Mouse (Mus musculus): ENCODE results near the gene Ppil6.
A peak's percentile ranks its signal among the peaks of the same experiment; 100 is the strongest.

Gene Ppil6

DNA sequence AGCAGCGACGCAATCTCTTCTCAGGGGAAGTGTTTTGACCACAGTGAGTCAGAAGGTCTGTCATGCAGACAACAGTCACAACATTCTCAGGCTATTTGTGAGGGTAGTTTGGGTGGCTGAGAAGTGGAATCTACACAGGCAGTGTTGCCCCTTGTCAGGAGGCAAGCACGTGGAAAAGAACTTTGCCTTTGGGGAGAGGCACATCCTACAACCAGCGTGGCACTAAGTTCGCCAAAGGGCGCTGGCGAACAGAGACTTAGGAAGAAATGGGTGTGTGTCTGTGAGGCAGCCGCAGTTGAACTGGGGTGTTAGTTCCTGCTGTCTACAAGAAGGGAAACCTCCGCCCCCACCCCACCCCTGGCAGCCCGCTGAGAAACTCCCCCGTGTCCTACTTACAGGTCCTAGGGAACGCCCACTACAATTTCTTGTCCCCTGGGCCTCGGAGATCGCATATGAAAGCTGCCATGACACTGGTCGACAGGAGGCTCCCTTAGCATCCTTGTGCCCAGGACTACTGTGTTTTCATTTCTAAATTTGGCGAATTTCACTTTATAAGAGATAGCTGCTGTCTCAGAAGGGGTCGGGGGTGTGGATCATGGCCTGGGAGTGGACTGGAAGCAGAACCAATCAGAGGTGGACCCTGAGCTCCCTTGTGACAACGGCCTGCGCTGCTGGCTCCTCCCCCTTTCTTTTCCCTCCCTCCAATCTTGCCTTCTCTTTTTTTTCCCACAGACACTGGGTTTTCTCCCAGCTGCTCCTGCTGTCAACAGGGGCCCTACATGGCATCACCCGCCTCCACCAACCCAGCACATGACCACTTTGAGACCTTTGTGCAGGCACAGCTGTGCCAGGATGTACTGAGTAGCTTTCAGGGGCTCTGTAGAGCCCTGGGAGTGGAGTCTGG, 12.7 kb upstream of the Ppil6 start:
- peak; percentile 85 for DNase-seq (ENCODE audit: low read depth, low spot score)

DNA sequence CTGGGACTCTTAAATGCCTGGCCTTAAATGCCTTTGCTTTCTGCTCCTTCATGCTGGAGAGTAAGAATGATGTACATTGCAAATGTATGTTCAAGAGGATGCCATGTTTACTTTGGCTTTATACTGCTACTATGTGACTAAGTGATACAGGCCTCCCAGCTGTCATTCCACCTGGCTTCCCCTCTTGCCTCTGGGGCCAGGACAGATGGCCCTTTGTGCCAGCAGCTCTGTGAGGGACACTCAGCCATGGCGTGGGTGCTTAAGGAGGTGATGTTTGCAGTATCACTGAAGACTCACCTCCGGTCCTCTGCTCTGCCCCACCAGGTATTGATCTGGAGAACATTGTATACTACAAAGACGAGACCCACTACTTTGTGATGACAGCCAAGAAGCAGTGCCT, 10.3 kb upstream of the Ppil6 start:
- no peak for DNase-seq (ENCODE audit: low read depth, low spot score)

DNA sequence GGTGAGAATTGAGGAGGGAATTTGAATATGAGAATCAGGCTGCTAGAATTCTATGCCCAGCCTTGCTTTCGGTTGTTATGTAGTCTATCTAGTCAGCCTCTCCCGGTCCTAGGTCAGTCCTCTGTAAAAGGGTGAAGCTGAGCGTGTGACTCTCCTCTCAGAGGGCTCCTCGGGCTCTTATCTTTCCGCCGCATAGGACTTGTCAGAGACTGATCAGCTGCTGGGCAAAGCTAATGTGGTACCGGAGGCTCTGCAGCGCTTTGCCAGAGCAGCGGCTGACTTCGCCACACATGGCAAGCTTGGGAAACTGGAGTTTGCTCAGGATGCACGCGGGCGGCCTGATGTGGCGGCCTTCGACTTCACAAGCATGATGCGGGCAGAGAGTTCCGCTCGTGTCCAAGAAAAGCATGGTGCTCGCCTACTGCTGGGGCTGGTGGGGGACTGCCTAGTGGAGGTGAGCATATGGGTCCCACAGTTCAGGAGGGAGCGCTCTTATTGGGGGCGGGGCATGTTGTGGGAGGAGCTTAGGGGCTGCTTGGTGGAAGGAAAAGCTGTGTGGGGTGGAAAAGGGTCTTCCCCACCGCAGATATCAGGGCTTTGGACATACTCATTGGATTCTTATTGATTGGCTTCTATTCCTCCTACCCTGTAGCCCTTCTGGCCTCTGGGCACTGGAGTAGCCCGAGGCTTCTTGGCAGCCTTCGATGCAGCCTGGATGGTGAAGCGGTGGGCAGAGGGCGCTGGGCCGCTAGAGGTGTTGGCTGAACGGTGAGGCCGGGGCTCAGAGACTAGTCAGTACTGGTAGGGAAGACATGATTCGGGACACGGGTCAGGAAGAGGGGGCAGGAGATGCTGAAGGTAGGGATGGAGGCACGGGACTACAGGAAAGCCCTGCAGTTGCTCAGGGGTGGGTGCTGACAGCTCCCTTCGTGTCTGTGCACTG, 9.0 kb upstream of the Ppil6 start:
- peak; percentile 70 for DNase-seq (ENCODE audit: low read depth, low spot score)

DNA sequence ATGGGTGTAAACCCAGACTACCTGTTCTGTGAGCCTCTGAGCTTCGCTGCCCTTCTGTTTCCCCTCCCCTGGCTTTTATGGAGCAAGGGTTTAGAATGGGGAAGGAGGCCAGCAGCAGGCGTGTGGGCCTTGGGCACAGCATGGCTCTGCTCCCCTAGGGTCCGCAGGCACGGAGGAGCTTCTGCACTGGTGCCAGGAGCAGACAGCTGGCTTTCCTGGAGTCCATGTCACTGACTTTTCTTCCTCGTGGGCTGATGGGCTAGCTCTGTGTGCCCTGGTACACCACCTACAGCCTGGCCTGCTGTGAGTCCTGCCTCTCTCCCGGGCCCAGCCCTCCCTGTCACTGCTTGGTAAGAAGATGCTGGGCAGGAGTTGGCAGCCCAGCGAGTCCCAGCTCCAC, 7.8 kb upstream of the Ppil6 start:
- no peak for DNase-seq (ENCODE audit: low read depth, low spot score)

DNA sequence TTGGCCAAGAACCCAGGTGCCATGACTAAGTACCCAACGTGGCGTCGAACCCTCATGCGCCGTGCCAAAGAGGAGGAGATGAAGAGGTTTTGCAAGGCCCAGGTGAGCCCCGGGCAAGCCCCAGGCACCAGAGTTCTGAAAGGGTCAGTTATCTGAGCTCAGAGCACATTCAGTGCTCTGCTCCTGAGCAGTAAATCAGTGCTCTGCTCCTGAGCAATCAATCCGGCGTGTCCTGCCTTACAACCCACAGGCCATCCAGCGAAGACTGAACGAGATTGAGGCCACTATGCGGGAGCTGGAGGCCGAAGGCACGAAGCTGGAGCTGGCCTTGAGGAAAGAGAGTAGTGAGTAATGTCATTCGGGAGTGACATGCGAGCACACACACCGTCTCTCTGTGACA, 4.5 kb upstream of the Ppil6 start:
- no peak for DNase-seq (ENCODE audit: low read depth, low spot score)

DNA sequence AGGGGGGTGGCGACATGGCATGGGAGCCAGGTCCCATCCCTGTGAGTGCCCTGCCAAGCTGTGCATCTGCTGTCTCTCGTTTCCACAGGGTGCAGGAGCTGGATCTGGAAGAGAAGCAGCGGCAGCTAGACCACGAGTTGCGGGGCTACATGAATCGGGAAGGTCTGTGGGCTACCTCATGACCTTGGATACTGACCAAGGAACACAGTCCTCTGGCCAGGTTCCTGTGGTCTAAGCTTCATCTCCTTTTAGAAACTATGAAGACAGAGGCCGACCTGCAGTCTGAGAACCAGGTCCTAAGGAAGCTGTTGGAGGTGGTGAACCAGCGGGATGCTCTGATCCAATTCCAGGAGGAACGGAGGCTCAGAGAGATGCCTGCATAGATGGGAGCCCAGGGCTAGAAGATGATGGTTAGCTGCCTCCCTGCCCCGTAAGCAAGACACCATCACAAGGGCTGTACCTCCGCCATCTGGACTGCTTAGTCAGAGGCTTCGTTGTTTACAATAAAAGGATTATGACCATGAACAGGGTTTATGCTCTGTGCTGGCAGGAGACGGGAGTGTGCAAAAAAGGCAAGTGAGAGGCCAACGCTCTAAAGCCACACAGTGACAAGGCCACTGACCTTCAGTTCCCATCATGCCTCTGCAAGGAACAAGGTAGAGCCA, 3.6 kb upstream of the Ppil6 start:
- DNase-seq (ENCODE audit: low read depth, low spot score) = no peak

DNA sequence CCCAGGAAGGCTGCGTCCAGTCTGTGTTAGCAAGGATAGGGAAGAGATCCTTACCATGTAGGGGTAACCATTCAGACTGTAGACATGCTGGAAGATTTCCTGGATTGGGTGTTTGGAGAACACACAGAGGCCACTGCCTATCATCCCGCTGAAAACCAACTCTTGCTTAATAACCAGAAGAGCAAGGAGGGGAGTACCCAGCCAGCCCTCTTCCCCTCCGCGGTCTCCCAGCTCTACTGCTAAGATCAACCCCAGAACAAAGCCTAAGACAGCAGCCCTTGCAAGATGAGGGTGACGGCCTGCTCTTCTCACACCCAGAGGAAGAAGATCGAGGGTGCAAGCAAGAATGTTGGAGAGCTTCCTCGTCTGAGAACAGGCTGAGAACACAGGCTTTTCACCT, 1.4 kb upstream of the Ppil6 start:
- no peak for DNase-seq (ENCODE audit: low read depth, low spot score)

DNA sequence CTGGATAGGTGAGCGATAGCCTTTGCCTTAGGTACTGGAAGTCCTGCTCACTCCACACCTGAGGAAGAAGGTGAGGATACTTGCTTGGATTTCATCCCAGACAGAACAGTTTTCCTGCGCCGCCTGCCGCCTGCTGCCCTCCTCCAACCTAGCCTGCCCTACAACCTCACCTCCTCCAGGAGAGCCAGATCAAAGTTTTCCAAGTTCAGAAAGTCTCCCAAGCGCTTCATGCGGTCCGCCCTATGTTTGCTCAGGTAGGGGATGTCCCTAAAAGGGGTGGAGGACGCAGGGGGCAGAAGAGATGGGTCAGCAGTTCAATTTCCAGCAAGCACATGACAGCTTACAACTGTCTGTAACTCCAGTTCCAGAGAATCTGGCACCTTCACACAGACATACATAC, 945 bp upstream of the Ppil6 start:
- no peak for DNase-seq (ENCODE audit: low read depth, low spot score)

DNA sequence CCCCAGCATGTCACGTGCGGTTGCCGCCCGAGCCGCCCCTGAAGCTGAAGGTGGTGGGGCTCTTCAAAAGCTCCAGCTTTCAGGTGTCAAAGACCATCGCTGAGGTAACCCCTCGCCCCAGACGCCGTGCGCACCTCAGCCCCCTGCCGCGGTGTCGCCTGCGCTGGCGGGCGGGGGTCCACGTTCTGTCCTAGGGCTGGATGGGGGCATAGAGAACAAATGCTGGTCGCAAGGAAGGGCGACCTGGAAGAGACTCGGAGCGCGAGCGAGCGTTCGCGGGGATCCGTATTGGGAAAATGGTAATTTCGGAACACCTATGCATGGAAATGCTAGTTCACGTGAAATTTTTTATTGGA, 257 bp downstream of the Ppil6 start:
- no peak for DNase-seq (ENCODE audit: low read depth, low spot score)

DNA sequence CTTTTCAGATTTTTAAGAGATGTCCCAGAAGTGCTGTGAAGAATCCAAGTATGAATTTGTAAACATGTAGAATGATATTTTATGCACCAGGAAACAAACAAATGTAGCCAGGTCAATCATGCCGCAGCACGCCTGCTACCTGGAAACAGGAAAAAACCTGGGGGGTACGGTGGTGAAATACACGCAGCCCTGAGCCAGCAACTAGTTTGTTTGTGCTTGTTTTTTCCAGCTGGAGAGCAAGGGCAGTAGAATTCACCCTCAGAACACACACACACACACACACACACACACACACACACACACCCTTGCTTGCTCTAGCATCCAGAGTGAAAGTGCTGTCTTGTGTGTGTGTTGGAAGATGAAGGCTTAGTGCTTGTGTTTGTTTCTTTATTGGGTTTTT, 872 bp downstream of the Ppil6 start:
- DNase-seq (ENCODE audit: low read depth, low spot score) = no peak

DNA sequence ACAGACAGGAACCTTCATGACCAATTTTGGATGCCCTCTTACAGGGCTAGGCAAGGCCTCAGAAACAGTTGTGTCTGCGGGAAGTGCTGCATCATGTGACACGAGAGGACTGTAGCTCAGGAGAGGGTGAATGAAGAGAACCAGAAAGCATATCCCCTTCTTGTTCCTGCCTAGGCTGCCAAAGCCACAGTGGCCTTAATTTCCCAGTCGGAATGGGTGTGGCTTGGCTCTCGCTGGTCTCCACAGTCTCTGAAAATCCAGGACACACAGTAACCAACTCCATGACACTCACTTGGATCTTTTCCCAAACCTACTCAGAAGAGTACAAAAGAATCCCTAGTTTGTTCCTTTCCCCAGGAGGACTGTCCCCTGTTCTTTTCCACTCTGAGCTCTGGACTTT, 10.7 kb downstream of the Ppil6 start:
- peak; percentile 23 for DNase-seq (ENCODE audit: low read depth, low spot score)

DNA sequence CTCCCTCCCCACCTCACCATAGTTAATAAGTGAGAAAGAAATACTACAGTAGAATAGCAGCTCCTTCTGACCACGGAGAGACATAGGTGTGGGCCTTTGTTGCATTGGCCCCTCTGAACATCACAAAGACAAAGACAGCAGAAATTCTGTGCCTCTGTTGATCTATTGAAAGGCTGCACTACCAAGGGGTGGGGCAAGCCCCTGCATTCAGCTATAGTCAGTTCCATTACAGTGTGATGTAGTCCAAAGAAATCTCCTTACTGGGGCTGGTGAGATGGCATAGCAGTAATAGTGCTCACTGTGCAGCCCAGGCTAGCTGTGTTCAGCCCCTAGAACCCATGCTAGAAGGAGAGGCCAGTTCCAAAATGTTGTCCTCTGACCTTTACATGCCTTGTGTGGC, 14.8 kb downstream of the Ppil6 start:
- peak; percentile 64 for DNase-seq (ENCODE audit: low read depth, low spot score)

DNA sequence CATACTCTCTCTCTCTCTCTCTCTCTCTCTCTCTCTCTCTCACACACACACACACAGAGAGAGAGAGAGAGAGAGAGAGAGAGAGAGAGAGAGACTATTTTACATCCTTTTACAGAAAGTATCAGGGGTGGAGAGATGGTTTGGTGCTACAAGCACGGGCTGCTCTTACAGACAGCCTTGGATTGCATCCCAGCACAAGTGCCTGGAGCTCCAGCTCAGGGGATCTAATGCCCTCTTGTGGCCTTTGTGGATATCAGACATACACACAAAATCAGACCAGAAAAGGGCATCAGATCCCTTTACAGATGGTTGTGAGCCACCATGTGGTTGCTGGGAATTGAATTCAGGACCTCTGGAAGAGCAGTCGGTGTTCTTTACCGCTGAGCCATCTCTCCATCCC, 15.2 kb downstream of the Ppil6 start:
- DNase-seq (ENCODE audit: low read depth, low spot score) = peak; percentile 93

DNA sequence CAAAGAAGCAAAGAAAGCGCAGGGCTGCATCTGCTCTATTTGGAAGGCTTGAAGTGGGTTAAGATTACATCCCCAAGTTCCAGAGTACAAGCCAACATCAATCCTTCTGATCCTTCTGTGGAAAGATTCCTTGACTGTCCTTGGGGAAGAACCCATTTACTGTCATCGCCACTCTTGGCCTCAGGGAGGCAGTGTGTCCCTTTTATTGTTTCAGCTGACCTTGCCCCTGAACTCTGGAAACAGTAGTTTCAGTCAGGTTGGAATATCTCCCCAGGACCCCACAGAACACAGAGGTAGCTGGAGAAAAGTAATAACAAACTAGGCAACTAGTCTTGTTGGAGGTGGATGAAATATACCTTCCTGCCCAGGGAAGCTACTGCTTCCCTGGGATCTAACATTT, 18.9 kb downstream of the Ppil6 start:
- peak; percentile 76 for DNase-seq (ENCODE audit: low read depth, low spot score)

DNA sequence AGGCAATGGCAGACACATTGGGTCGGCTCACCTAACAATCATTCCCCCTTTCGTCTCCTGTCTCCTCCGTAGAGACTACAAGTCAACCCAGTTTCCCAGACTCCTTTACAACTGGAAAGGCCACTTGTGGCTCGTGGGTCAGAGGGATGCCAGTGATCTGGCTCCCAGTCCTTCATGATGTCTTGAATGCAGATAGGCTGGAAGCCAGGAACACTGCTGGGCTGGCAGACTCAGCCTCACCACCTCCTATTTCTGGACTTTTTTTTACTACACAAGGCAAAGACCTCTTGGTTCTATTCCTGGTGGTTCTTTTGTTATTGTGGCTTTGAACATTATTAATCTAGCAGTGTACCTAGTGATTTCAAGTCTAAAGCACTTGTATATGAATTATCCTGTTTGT, 24.1 kb downstream of the Ppil6 start:
- DNase-seq (ENCODE audit: low read depth, low spot score) = no peak

DNA sequence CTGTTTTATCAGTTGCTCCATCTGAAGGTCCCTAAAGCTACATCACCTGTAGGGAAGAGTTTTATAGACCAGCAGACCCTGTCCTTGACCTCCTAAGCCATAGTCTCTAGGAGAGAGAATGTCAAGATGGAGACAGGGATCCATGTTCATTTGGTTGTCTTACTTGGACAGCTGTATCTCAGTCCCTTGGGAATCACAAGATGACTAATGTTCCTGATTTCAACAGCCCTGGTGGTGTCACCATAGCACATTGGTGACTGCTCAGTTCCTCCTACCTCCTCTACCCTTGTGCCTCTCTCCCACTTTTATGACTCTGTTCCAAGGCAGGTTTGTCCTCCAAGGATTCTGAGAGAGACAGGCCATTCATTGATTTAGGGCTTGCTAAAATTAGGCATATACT, 24.7 kb downstream of the Ppil6 start:
- no peak for DNase-seq (ENCODE audit: low read depth, low spot score)

DNA sequence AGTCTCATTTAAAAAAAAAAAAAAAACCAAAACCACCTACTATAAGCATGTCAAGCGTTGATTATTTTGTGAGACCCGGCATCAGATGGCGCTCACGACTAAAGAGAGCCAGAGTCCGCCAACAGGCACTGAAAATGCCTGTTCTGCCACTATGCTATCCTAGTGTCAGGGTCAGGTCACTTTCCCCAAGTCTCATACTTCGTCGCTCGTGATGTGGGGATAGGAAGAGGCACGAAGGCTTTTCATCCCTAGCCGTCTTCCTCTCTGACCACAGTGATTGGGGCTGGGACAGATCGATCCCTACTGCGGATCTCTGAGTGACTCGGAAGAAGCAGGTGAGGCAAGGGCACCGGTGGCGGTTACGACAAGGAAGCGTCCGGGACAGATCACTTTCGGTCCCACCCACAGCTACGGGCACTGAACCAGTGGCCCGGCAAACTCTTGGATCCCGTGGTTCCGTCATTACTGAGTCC, 28.3 kb downstream of the Ppil6 start:
- no peak for DNase-seq (ENCODE audit: low read depth, low spot score)

DNA sequence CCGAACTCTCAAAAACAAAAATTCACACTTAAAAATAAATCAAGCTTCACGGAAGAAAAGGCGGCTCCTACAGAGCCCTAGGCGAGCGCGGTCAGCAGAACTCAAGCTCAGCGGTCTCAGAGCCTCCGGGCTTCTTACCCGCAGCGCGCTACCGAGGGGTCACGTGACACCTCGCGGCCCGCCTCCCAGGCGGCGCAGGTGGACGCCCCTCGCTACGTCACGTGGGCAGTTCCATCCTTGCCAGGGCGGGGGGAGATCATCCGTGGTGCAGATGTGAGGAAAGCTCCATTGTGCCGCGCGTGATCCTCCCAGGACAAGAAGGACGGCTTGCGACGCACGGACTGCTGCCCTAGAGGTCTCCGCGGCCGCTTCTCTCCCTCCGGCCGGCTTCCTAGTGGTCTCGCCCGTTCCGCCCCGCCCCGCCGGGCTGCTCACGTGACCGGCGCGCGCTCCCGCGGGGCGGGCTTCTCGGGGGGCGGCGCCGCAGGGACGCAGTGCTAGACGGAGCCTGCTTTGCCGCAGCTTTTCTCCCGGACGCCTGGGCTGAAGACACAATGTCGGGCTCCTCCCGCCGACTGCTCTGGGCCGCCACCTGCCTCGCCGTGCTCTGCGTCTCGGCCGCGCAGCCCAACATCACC, 28.9 kb downstream of the Ppil6 start, which contains the start of gene Cd164:
Cd164 (plus strand) TSS at position 434 of the 638 bp plus-strand sequence.
- peak; percentile 98 for DNase-seq (ENCODE audit: low read depth, low spot score)

DNA sequence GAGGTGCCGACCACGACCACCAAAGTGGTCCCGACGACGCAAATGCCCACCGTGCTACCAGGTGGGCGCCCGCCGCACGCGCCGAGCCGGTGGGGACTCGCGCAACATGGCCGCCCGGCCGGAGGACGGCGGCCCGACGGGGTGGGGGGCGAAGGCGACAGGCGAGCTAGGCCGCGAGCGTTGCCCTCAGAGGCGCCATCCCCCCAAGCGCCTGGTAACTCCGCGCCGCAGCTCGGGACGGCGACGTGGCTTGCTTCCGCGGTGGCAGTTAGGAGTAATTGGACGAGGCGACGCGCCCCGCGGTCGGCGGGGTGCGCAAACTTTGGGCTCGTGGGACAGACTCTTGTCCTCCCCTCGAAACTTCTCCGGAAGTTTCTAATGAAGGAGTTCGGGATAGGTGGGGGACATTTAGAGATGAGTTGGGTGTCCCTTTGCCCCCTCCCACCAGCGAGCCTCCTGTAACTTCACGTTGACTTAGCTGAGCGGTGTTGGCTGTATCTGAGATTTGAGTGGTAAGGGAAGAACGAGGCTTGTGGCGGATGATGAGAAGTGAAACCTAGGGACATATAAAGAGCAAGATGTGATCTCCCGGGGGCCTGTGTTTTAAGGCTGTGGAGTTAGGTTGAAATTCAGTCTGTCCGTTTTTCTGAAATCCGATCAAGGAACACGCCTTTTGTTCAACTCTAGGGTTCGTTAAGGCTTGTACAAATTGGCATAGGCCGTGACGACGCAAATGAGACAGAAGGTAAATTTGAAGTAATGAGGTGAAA, 29.6 kb downstream of the Ppil6 start:
- DNase-seq (ENCODE audit: low read depth, low spot score) = peak; percentile 77

DNA sequence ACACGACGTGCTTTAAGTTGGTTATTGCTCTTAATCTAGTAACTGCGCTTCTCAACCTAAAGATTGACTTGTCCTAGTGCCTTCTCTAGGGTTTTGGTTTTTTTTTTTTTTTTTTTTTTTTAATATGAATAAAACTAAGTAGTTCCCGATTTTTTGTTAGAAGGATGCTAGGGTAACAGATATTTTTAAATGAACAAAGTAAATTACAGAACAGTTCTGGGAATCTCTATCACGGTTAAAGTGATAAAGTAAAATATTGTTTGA, 30.1 kb downstream of the Ppil6 start:
- DNase-seq (ENCODE audit: low read depth, low spot score) = no peak

DNA sequence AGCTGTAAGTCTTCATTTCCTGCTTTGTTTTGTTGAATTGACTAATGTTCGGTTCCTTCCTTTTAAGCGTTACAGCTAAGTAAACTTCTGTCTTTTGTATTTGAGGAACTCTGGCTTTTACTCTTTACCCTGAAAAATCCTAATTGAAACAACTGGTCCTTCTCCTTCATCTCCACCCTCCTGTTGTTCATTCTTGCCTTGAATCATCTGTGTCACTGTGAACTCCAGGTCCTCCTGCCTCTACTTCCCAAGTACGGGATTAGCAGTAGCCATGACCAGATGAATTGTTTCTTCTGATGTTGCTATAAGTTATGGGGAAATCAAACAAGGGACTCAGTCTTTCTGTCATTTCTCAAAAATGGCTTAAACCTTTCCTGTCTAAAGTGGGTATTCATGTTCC, 33.1 kb downstream of the Ppil6 start:
- no peak for DNase-seq (ENCODE audit: low read depth, low spot score)
